Mouse (Mus musculus): ENCODE data around the gene Gimap8. TPM values are rescaled to one million over a fixed set of nuclear protein-coding genes. Genes with fewer than 3 reads are reported as not detected.
"Not testable (repeated sequence)": the region's sequence is repeated elsewhere in the genome, so short reads cannot be mapped to it uniquely, and the experiment has no call there.

Gimap8 gene
- polyA plus RNA-seq, 1 experiment from 2014 or later, result 0.20 TPM

- 81% methylated on average over 6 of the region's 6 CpGs for WGBS
- H3K27ac ChIP-seq (ENCODE audit: low read depth, low read length), result no peak overlapping the region
- H3K4me2 ChIP-seq (ENCODE audit: low read depth, low read length), result no peak overlapping the region
- no peaks in the 10 kb centered on the region for H3K36me3 ChIP-seq (ENCODE audit: control insufficient read depth, insufficient read depth, low read length)
- H3K27me3 ChIP-seq (ENCODE audit: control insufficient read depth, insufficient read depth, low read length), result no peaks in the 10 kb centered on the region
- no peaks in the 10 kb centered on the region for H3K4me1 ChIP-seq (ENCODE audit: control insufficient read depth, insufficient read depth, low read length)
- H3K9me3 ChIP-seq (ENCODE audit: control insufficient read depth, low read length), result no peaks in the 10 kb centered on the region
- H3K4me3 ChIP-seq (ENCODE audit: low read depth, low read length), result no peak overlapping the region
- ATAC-seq (ENCODE audit: low read depth), result no peak
- no peak overlapping the region for H3K9ac ChIP-seq (replicated peaks; ENCODE audit: low read depth, low read length)
These were observed 32.7 kb downstream of the Gimap8 start for GRCm38 (mm10) chr6:48679701-48680100.

DNA sequence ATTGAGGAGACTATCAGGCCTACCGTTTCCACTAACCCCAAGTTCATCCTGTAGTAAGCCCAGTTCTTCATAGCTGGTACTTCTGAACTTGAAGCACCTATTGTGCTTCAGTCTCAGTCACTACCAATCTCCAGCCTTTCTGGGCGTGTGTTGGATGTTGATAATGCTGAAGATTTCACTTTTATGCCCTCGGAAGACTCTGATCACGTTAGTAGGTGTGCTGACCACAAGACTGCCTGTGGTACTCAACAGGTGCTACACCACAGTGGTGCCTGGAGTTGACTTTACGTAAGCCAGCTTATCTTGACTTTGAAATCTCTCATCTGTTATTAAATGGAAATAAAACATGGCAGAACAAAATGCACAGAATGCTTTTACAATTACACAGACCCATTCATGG is 33.4 kb downstream of the Gimap8 start:
- Histone ChIP-seq H3K27ac (ENCODE audit: low read depth, low read length) (no peak overlapping the region), H3K27me3 (ENCODE audit: control insufficient read depth, insufficient read depth, low read length) (no peaks in the 10 kb centered on the region), H3K9ac (replicated peaks; ENCODE audit: low read depth, low read length) (no peak overlapping the region), H3K4me3 (ENCODE audit: low read depth, low read length) (no peak overlapping the region), H3K4me1 (ENCODE audit: control insufficient read depth, insufficient read depth, low read length) (no peaks in the 10 kb centered on the region), H3K9me3 (ENCODE audit: control insufficient read depth, low read length) (no peaks in the 10 kb centered on the region), H3K4me2 (ENCODE audit: low read depth, low read length) (no peak overlapping the region), H3K36me3 (ENCODE audit: control insufficient read depth, insufficient read depth, low read length) (no peaks in the 10 kb centered on the region)
- 87% methylated on average over 5 of the region's 5 CpGs for WGBS
- no peak for ATAC-seq (ENCODE audit: low read depth)

DNA sequence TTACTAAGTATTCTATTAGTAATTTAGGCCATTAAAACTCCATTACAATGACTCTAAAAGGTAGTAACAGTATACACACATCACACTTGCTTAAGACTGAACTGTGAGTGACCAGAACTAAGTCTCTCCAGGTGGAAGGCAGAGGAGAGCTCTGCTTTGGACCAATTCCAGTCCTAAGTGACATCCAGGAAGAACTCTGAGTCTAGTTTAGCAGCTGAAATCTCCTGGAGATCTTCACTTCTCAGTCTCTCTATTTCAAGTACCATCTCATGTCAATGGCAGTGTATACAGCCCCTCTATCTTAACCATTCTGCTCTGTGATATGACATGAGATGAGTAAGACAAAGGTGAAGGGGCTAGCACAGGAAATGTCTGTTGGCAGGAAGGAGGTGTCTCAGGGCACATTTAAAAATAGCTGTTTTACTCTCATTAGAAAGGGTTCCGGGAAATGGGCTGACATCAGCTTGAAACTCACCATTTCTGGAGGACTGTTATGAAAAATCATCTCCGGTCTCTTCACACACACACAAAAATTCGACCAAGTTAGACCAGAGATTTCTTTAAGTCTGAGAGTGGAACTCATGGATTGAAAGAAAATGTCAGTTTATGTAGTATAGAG is 34.5 kb downstream of the Gimap8 start:
- H3K27ac ChIP-seq (ENCODE audit: low read depth, low read length), result no peak overlapping the region
- H3K4me1 ChIP-seq (ENCODE audit: control insufficient read depth, insufficient read depth, low read length), result no peaks in the 10 kb centered on the region
- no peak overlapping the region for H3K4me3 ChIP-seq (ENCODE audit: low read depth, low read length)
- no peak overlapping the region for H3K4me2 ChIP-seq (ENCODE audit: low read depth, low read length)
- no peak overlapping the region for H3K9ac ChIP-seq (replicated peaks; ENCODE audit: low read depth, low read length)
- no peaks in the 10 kb centered on the region for H3K9me3 ChIP-seq (ENCODE audit: control insufficient read depth, low read length)
- WGBS, result 88% methylated on average over 3 of the region's 3 CpGs
- no peak for ATAC-seq (ENCODE audit: low read depth)
- no peaks in the 10 kb centered on the region for H3K36me3 ChIP-seq (ENCODE audit: control insufficient read depth, insufficient read depth, low read length)
- no peaks in the 10 kb centered on the region for H3K27me3 ChIP-seq (ENCODE audit: control insufficient read depth, insufficient read depth, low read length)

- H3K36me3 ChIP-seq (ENCODE audit: control insufficient read depth, insufficient read depth, low read length), result no peaks in the 10 kb centered on the region
- ATAC-seq (ENCODE audit: low read depth), result no peak
- no peak overlapping the region for H3K4me3 ChIP-seq (ENCODE audit: low read depth, low read length)
- H3K4me1 ChIP-seq (ENCODE audit: control insufficient read depth, insufficient read depth, low read length), result no peaks in the 10 kb centered on the region
- H3K9me3 ChIP-seq (ENCODE audit: control insufficient read depth, low read length), result no peaks in the 10 kb centered on the region
- no peak overlapping the region for H3K4me2 ChIP-seq (ENCODE audit: low read depth, low read length)
- H3K27ac ChIP-seq (ENCODE audit: low read depth, low read length), result no peak overlapping the region
- 89% methylated on average over 4 of the region's 4 CpGs for WGBS
- no peak overlapping the region for H3K9ac ChIP-seq (replicated peaks; ENCODE audit: low read depth, low read length)
- H3K27me3 ChIP-seq (ENCODE audit: control insufficient read depth, insufficient read depth, low read length), result no peaks in the 10 kb centered on the region
These were observed 35.2 kb downstream of the Gimap8 start for GRCm38 (mm10) chr6:48682271-48682670.

GRCm38 (mm10) chr6:48683263-48683821 is 36.3 kb downstream of the Gimap8 start:
- H3K27me3 ChIP-seq (ENCODE audit: control insufficient read depth, insufficient read depth, low read length); H3K27ac ChIP-seq (ENCODE audit: low read depth, low read length); H3K4me1 ChIP-seq (ENCODE audit: control insufficient read depth, insufficient read depth, low read length); H3K9ac ChIP-seq (replicated peaks; ENCODE audit: low read depth, low read length); H3K36me3 ChIP-seq (ENCODE audit: control insufficient read depth, insufficient read depth, low read length); H3K9me3 ChIP-seq (ENCODE audit: control insufficient read depth, low read length); ATAC-seq (ENCODE audit: low read depth); H3K4me3 ChIP-seq (ENCODE audit: low read depth, low read length); H3K4me2 ChIP-seq (ENCODE audit: low read depth, low read length): not testable (repeated sequence)
- 98% methylated on average over 3 of the region's 4 CpGs for WGBS

DNA sequence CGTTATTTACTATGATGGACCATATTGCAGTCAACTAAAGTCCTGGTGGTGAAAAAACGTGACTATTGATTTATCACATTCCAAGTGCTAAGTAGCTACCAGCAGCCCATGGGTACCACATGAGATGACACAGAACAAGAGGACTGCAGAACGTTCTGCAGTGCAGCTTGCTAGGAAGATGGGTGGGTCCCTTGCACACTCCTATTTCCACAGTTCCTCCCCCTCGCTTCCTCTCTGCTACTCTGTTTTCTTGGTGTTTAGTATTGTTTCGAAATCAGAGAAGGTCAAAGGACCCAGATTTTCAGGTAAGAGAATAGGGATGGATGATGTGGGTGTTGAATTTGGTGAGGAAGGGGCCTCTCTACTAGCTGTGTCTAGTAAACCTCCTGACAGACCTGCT is 37.3 kb downstream of the Gimap8 start, which contains the start of gene Gimap4:
Gene Gimap4 (plus strand): TSS at position 231 of the 400 bp plus-strand sequence.
- no peaks in the 10 kb centered on the region for H3K4me1 ChIP-seq (ENCODE audit: control insufficient read depth, insufficient read depth, low read length)
- H3K36me3 ChIP-seq (ENCODE audit: control insufficient read depth, insufficient read depth, low read length), result no peaks in the 10 kb centered on the region
- no peak within 1 kb of the TSS for H3K9ac ChIP-seq (replicated peaks; ENCODE audit: low read depth, low read length)
- H3K4me2 ChIP-seq (ENCODE audit: low read depth, low read length), result no peak within 1 kb of the TSS
- no peaks in the 10 kb centered on the region for H3K9me3 ChIP-seq (ENCODE audit: control insufficient read depth, low read length)
- no peaks in the 10 kb centered on the region for H3K27me3 ChIP-seq (ENCODE audit: control insufficient read depth, insufficient read depth, low read length)
- ATAC-seq (ENCODE audit: low read depth), result no peak
- H3K27ac ChIP-seq (ENCODE audit: low read depth, low read length), result no peak within 1 kb of the TSS
- no peak within 1 kb of the TSS for H3K4me3 ChIP-seq (ENCODE audit: low read depth, low read length)
- 80% methylated on average over 5 of the region's 5 CpGs for WGBS

GRCm38 (mm10) chr6:48684806-48685205 is 37.8 kb downstream of the Gimap8 start:
- H3K9me3 ChIP-seq (ENCODE audit: control insufficient read depth, low read length), result no peaks in the 10 kb centered on the region
- ATAC-seq (ENCODE audit: low read depth), result no peak
- no peak overlapping the region for H3K4me3 ChIP-seq (ENCODE audit: low read depth, low read length)
- whole genome bisulfite sequencing, result 63% methylated on average over 4 of the region's 4 CpGs
- H3K27me3 ChIP-seq (ENCODE audit: control insufficient read depth, insufficient read depth, low read length), result no peaks in the 10 kb centered on the region
- H3K4me1 ChIP-seq (ENCODE audit: control insufficient read depth, insufficient read depth, low read length), result no peaks in the 10 kb centered on the region
- no peak overlapping the region for H3K27ac ChIP-seq (ENCODE audit: low read depth, low read length)
- no peak overlapping the region for H3K4me2 ChIP-seq (ENCODE audit: low read depth, low read length)
- H3K9ac ChIP-seq (replicated peaks; ENCODE audit: low read depth, low read length), result no peak overlapping the region
- H3K36me3 ChIP-seq (ENCODE audit: control insufficient read depth, insufficient read depth, low read length), result no peaks in the 10 kb centered on the region

DNA sequence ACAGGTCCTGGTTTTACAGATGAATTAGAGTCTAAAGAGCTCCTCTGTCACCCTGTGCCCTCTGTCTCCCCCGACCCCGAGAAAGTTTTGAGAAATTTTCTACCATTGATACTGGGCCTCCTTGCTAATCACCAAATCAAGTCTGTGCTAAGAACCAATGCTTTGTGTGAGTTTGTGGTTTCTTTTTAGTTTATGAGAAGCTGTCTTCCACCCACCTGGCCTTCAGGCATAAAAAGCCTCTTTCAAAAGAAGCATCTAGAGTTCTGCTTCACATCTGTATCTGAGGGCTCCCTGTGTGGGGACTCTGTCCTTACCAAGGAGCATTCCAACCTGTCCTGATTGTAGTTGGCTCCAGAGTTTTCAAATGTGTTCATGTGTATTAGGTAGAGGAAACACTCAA is 38.2 kb downstream of the Gimap8 start:
- Histone ChIP-seq H3K4me2 (ENCODE audit: low read depth, low read length) (no peak overlapping the region), H3K36me3 (ENCODE audit: control insufficient read depth, insufficient read depth, low read length) (no peaks in the 10 kb centered on the region), H3K27ac (ENCODE audit: low read depth, low read length) (no peak overlapping the region), H3K27me3 (ENCODE audit: control insufficient read depth, insufficient read depth, low read length) (no peaks in the 10 kb centered on the region), H3K9ac (replicated peaks; ENCODE audit: low read depth, low read length) (no peak overlapping the region), H3K9me3 (ENCODE audit: control insufficient read depth, low read length) (no peaks in the 10 kb centered on the region), H3K4me1 (ENCODE audit: control insufficient read depth, insufficient read depth, low read length) (no peaks in the 10 kb centered on the region), H3K4me3 (ENCODE audit: low read depth, low read length) (no peak overlapping the region)
- 89% methylated on average over 2 of the region's 2 CpGs for WGBS
- no peak for ATAC-seq (ENCODE audit: low read depth)

DNA sequence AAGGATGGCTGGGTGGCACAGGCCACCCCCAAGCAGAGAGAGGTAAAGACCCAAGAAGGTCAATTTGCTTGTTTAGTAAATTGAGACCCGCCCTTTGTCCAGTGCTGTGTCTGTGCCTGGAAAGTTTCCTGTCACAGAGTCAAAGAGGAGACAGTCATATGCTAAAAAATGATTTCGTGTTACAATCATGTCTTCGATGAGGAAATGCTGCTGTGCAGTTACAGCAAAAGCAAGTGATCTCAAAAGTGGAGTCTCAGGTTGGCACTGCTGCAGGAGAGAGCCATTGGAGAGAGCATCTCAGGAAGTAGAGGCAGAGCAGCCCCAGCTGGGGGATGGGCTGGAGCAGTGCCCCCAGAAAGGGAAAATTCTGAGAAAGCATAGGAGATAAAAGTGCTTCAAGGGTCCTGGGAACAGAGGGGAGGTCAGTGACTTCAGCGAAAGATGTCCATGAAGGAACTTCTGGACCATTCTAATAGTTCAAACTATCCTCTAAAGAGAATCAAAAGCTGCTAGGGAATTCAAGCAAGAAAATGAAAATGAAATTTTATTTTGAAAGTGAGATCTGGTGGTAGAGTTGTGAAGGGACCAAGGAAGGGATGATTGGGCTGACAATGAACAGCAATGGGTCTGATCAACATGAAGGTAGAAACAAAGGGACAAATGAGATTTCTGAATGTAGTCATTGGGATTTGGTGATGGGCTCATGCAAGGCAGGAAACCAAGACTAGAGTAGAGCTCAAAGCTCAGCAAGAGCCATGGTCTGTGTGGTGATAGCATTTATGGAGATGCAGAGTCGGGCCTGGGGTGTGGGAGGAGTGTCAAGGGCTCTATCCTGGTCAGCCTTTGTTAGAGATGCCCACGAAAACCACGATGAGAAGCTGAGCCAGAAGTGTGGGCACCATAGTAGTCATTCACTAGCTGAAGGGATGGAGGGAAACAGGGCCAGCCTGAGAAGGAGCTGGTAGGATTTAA is 38.9 kb downstream of the Gimap8 start:
- no peak overlapping the region for H3K4me3 ChIP-seq (ENCODE audit: low read depth, low read length)
- no peaks in the 10 kb centered on the region for H3K27me3 ChIP-seq (ENCODE audit: control insufficient read depth, insufficient read depth, low read length)
- no peaks in the 10 kb centered on the region for H3K9me3 ChIP-seq (ENCODE audit: control insufficient read depth, low read length)
- no peak overlapping the region for H3K27ac ChIP-seq (ENCODE audit: low read depth, low read length)
- ATAC-seq (ENCODE audit: low read depth), result no peak
- H3K4me2 ChIP-seq (ENCODE audit: low read depth, low read length), result no peak overlapping the region
- no peaks in the 10 kb centered on the region for H3K4me1 ChIP-seq (ENCODE audit: control insufficient read depth, insufficient read depth, low read length)
- WGBS, result 86% methylated on average over 7 of the region's 7 CpGs
- no peaks in the 10 kb centered on the region for H3K36me3 ChIP-seq (ENCODE audit: control insufficient read depth, insufficient read depth, low read length)
- no peak overlapping the region for H3K9ac ChIP-seq (replicated peaks; ENCODE audit: low read depth, low read length)

All from neural tube, embryonic 14.5 days (tissue).